Mouse (Mus musculus) cerebral cortex, adult 2 months (tissue): Measurements from ENCODE around the gene Dgat2.

Experiments
- WGBS: fragments of 180-500 bp; shearing (Covaris S2); methylation state at CpG from one replicate; pipeline ENCODE4 v1.1.7; 2018; 5-methylcytosine and 5-hydroxymethylcytosine counted together

Gene Dgat2

GRCm38 (mm10) chr7:99161961-99162360, 20.6 kb downstream of the Dgat2 start:
- WGBS = 93% methylated on average over 11 of the region's 11 CpGs

- WGBS = 90% methylated on average over 4 of the region's 4 CpGs
Measured at GRCm38 (mm10) chr7:99161529-99161928, 21.0 kb downstream of the Dgat2 start.

- WGBS = 90% methylated on average over 7 of the region's 7 CpGs
Measured at GRCm38 (mm10) chr7:99160995-99161394, 21.5 kb downstream of the Dgat2 start.

DNA sequence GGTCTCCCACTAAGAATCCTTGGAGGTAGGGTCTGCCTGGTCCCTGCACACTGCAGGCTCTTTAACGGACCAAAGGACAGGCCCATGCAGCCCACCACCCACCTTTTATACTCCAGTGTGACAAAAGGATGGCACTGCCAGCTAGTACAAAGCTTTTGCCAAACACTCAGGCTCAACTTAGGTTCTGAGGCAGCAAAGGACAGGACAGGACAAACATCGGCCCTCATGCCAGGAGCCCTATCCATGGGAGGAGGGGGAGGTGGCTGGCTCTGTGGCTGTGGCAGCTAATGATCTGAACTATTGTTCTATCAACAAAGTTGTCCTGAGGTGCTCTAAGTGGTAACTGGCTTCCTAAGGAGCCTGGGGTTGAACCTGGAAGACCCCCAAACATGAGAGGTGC, 23.1 kb downstream of the Dgat2 start:
- 86% methylated on average over 2 of the region's 2 CpGs for WGBS

GRCm38 (mm10) chr7:99158904-99159303, 23.6 kb downstream of the Dgat2 start:
- WGBS = 67% methylated on average over 5 of the region's 5 CpGs

- WGBS = 83% methylated on average over 8 of the region's 8 CpGs
Measured at GRCm38 (mm10) chr7:99158011-99158410, 24.5 kb downstream of the Dgat2 start.

- WGBS = 91% methylated on average over 10 of the region's 10 CpGs
Measured at GRCm38 (mm10) chr7:99156737-99157136, 25.8 kb downstream of the Dgat2 start.

- 52% methylated on average over 17 of the region's 17 CpGs for WGBS
Measured at GRCm38 (mm10) chr7:99155311-99156289, 26.9 kb downstream of the Dgat2 start.

GRCm38 (mm10) chr7:99154648-99155151, 27.8 kb downstream of the Dgat2 start:
- WGBS = 66% methylated on average over 8 of the region's 8 CpGs

- 91% methylated on average over 11 of the region's 11 CpGs for WGBS
Measured at GRCm38 (mm10) chr7:99153686-99154202, 28.8 kb downstream of the Dgat2 start.

GRCm38 (mm10) chr7:99152756-99153155, 29.8 kb downstream of the Dgat2 start:
- WGBS = 85% methylated on average over 8 of the region's 8 CpGs

DNA sequence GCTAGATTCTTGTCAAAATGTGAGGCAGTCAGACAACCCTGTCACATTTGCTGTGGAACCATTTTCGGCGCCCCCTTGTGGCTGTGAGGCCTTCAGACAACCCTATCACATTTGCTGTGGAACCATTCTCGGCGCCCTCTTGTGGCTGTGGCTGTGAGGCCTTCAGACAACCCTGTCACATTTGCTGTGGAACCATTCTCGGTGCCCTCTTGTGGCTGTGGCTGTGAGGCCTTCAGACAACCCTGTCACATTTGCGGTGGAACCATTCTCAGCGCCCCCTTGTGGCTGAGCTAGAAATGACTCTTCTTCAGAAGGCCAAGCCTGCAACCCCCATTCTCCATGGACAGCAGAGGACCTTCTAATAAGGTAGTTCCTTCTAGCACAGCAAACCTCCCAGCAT, 31.2 kb downstream of the Dgat2 start:
- 5% methylated on average over 7 of the region's 7 CpGs for WGBS

GRCm38 (mm10) chr7:99149017-99149416, 33.5 kb downstream of the Dgat2 start:
- 38% methylated on average over 1 of the region's 1 CpGs for WGBS

- WGBS = 89% methylated on average over 7 of the region's 7 CpGs
Measured at GRCm38 (mm10) chr7:99147494-99147893, 35.0 kb downstream of the Dgat2 start.

DNA sequence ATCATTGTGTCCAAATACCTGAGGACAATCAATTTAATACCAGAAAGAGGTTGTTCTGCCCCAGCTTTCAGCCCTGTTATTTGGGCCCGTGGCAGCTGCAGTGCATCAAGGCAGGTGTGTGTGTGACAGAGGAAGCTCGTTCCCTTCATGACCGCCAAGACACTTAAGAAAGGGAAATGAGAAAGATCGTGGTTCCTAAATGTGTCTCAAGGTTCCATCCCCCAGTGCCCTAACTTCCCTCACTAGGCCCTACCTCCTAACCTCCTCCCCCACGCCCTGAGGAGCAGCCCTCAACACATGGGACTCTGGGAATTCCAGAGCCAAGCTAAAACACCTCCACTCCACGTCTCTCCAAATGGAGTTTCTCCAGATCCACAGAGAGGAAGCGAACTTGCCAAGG, 35.6 kb downstream of the Dgat2 start:
- WGBS = 75% methylated on average over 7 of the region's 7 CpGs

GRCm38 (mm10) chr7:99146011-99146410, 36.5 kb downstream of the Dgat2 start:
- WGBS = 71% methylated on average over 7 of the region's 7 CpGs

DNA sequence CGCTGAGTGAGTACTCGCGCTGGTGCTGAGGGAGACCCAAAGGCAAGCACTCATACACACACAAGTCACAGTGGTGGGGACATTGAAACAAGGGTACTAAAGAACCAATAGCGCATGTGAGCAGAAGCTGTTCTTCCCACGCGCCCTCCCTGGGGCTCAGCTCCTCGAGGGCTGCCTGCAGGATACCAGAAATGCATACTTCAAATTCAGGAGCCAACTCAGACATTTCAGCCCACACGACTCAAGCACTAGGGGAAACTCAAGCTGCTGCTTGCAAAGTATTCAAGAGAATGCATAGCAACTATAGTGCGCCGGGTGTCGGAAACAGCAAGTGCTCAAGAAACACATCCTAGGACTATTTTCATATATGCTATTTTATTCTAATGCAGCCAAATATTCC, 37.9 kb downstream of the Dgat2 start:
- WGBS = 39% methylated on average over 11 of the region's 11 CpGs

GRCm38 (mm10) chr7:99143244-99143643, 39.3 kb downstream of the Dgat2 start:
- WGBS = 75% methylated on average over 3 of the region's 3 CpGs

DNA sequence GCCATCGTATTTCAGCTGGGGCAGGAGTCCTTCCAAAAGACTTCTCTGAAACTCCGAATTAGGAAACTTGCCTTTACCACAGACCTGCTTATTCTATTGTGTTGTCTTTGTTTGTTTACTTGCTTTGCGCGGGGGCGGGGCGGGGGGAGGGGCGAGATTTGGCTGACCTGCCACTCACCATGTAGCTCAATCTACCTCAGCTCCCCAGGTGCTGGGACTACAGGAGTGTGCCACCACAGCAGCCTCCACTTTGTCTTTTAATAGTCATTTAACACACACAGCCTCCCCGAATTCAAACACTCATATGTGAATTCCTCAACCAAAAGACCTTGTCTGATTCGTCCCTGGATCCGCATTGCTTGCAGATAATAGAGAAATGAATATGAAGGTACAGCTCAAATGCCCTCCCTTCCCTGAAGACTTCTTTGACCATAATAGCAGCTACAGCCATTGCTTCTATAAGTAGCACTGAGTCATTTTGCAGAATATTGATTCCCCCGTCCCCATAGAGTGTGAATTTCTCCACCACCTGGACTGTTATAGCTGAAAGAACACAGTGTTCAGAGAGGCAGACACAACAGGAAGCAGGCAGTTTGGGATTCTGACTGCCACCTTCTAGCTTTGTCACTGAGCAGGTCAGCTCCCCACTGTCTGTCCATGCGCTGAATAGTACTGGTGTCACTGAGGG, 40.5 kb downstream of the Dgat2 start:
- WGBS = 19% methylated on average over 12 of the region's 12 CpGs

DNA sequence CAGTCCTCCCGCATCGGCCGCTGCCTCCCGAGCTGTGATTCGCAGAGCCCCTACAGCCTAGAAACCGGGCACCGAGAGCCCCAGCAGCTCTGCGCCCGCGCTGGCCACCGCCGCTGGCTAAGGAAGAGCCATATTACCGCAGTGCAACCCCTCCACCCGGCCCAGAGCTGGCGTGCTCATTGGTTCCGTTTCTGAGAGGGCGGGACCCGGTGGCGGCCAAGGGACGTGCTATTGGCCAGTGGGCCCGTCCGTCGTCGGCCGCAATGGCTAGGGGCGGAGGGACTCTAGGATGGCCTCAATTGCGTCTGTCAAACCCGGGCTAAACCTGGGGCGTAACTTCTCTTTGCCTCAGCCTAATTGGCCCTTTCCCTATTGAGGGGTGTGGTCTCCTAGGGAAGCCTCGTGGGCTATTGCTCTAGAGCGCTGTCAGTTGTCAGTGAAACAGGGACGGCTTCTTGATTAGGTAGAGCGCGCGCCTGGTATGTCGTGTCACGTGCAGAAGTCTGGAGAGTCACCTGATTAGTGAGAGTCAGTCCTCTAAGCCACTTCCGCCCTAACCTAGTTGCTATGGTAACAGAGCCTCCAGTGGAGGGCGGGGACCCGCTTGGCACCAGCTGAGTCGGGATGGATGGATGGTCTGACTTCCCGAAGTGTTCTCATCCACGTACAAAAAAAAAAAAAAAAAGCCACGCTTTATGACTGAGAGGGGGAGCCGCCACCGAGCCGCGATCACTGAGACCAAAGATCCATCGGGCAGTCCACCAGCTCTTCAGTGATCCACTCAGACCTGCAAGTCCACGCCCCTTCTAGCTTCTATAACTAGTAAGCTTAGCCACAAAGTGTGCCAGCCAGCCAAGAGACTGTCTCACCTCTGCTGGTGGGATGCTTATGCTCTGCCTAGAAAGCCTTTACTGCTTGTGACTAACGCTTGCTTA, 41.3 kb downstream of the Dgat2 start, which contains the start of gene Uvrag:
TSS of gene Uvrag (minus strand) at position 158 of the 935 bp plus-strand sequence.
- under 1% methylated on average over 51 of the region's 51 CpGs for WGBS

- WGBS = 1% methylated on average over 39 of the region's 39 CpGs
Measured at GRCm38 (mm10) chr7:99140511-99140910, 42.0 kb downstream of the Dgat2 start.
